Mouse (Mus musculus) heart, embryonic 11.5 days (tissue): Measurements from ENCODE around the gene Lingo1. TPM values are rescaled to one million over a fixed set of nuclear protein-coding genes. Genes with fewer than 3 reads are reported as not detected.

Source experiments
- ATAC-seq: fragments of 200-750 bp; cut with Nextera tagmentation; replicated peaks from 2 replicates; pipeline ENCODE4 v1.8.0; 2017; ENCODE audit warnings: moderate library complexity; ENCODE audit not compliant: insufficient number of reproducible peaks, low FRiP score, low TSS enrichment
- H3K27ac ChIP-seq: fragments of 300-500 bp; sonication (generic); 2 replicates; pipeline ENCODE4 v1.5.1; 2014; ENCODE audit warnings: mild to moderate bottlenecking, low read depth, low read length
- H3K27me3 ChIP-seq: fragments of 300-500 bp; sonication (generic); 2 replicates; pipeline ENCODE4 v1.6.1; 2014; ENCODE audit warnings: mild to moderate bottlenecking, low read length, mixed read lengths; ENCODE audit not compliant: control insufficient read depth, insufficient read depth
- H3K36me3 ChIP-seq: fragments of 300-500 bp; sonication (generic); 2 replicates; pipeline ENCODE4 v1.6.1; 2014; ENCODE audit warnings: mild to moderate bottlenecking, low read length, moderate library complexity, mixed read lengths; ENCODE audit not compliant: control insufficient read depth, insufficient read depth
- H3K4me1 ChIP-seq: fragments of 300-500 bp; sonication (generic); 2 replicates; pipeline ENCODE4 v1.6.1; 2014; ENCODE audit warnings: low read length; ENCODE audit not compliant: control insufficient read depth, insufficient read depth
- H3K4me2 ChIP-seq: fragments of 300-500 bp; sonication (generic); 2 replicates; pipeline ENCODE4 v1.6.1; 2014; ENCODE audit warnings: mild to moderate bottlenecking, moderate library complexity
- H3K4me3 ChIP-seq: fragments of 300-500 bp; sonication (generic); 2 replicates; pipeline ENCODE4 v1.5.1; 2014; ENCODE audit warnings: low read depth, low read length
- H3K9ac ChIP-seq: fragments of 300-500 bp; sonication (generic); 2 replicates; pipeline ENCODE4 v1.6.1; 2014; ENCODE audit warnings: mild to moderate bottlenecking, low read depth, low read length, moderate library complexity
- H3K9me3 ChIP-seq: fragments of 300-500 bp; sonication (generic); replicated peaks from 2 replicates; pipeline ENCODE4 v1.6.1; 2016; ENCODE audit warnings: low read length; ENCODE audit not compliant: control insufficient read depth
- WGBS: fragments of 180-500 bp; shearing (Covaris S2); extraction: QIAGEN DNeasy Blood & Tissue Kit; methylation state at CpG from one replicate; pipeline ENCODE4 v1.1.7; 2014; ENCODE audit not compliant: insufficient replicate concordance; 5-methylcytosine and 5-hydroxymethylcytosine counted together
- polyA plus RNA-seq: library from polyadenylated mRNA; unstranded; fragments of >200 nt; fragmentation: Nextera tagmentation; extraction: Ambion mirVana; gene quantifications from 2 replicates; pipeline ENCODE4 v1.2.1, GENCODE M21; 2014

The Lingo1 gene
- polyA plus RNA-seq, 1 experiment from 2014 or later = 2.4 TPM

DNA sequence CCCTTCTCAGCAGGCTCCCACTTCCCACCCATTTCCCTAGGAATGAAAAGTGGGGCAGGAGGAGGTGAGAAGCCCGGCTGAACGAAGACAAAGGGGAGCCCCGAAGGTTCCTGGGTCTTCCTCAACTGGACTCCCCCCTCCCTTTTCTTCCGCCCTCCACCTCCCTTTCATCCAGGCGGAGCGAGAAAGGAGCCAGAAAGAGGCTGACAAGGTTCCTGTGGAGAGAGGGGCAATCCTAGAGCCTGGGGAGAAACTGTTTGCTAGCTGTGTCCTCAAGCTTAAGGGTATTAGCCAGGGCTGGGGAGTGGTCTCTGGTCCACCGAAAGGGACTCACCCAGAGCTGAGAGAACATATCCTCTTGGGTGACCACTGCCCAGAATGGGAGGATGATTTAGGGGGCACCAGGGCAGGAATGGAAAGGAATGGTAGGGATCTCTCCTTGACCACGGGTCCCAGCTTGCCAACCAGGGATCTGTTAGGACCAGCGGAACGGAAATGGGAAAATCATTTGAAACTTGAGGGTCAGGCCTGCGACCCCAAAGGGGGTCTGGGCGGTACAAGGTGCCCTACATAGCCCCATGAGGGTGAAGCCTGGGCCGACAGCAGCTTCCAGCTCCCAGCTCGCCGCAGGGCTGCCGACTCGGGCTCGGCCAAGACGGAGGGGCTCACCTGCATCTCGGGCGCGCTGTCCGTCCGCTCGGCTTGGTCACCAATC is 161.7 kb downstream of the Lingo1 start:
- WGBS = 2% methylated on average over 25 of the region's 25 CpGs
- Histone ChIP-seq H3K36me3 (no peaks in the 10 kb centered on the region), H3K4me3 (peak overlapping the region; percentile 64), H3K27me3 (peaks cover 57% of the 10 kb centered on the region), H3K4me1 (peaks cover 25% of the 10 kb centered on the region), H3K9ac (peak overlapping the region; percentile 65), H3K9me3 (no peaks in the 10 kb centered on the region), H3K27ac (no peak overlapping the region), H3K4me2 (peak overlapping the region; percentile 95)
- no peak for ATAC-seq

DNA sequence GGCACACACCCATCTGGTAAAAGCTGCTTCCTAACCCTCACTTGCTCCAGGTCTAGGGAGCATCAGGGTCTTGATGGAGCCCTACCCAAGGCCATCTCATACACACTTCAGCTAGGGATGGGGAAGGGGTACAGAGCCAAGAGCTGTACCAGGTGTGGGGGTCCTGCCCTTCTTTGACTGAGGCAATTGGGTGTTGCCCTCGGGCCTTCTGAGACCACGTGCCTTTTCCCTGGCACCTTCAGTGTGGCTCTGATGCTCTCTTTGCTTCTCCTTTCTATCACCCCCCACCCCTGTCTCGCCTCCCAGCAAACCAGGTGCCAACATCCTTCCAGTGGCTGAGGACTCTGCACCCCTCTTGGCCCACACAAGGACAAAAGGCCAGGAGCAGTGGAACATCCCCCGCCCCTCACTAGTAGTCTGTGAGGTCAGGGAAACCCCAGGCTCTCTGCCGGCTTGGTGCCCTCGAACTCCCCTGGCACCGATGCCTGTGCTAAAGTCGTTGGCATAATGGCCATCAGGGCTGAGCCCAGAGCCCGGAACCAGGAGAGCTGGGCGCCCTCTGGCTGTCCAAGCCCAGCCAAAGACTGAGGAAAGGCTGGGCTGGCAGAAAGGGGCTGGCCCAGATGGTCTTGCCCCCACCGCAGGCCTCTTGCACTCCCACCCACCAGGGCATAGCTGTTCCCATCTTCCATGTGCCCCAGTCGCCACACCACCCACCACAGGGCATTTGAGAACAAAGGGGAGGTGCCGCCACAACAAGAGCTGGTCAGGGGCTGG is 162.6 kb downstream of the Lingo1 start:
- H3K27me3 ChIP-seq = peaks cover 52% of the 10 kb centered on the region
- H3K9me3 ChIP-seq = no peaks in the 10 kb centered on the region
- H3K4me1 ChIP-seq = peaks cover 32% of the 10 kb centered on the region
- H3K4me2 ChIP-seq = peak overlapping the region; percentile 95; the same call in 1 of the 2 replicates
- no peak overlapping the region for H3K9ac ChIP-seq
- peak overlapping the region; percentile 64; the same call in 1 of the 2 replicates for H3K4me3 ChIP-seq
- ATAC-seq = no peak
- H3K27ac ChIP-seq = no peak overlapping the region
- no peaks in the 10 kb centered on the region for H3K36me3 ChIP-seq
- 23% methylated on average over 13 of the region's 13 CpGs for WGBS

DNA sequence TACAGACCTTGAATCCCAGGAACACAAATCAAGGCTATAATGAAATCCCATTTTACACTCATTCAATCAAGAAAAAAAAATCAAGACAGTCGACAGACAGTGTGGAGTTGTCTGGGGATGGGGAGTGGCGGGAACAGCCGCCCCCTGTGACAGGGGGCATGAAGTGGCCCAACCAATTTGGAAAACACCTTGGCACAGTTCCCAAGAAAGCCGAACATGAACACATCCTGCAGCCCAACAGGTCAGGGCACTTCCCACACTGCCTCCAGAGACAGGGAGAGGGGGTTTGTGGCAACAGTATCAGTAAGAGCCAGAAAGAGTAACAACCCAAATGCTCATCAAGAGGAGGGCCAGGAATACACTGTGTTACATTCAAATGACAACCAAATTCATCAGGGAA is 165.3 kb downstream of the Lingo1 start:
- Histone ChIP-seq H3K4me2 (no peak overlapping the region), H3K36me3 (no peaks in the 10 kb centered on the region), H3K27me3 (peaks cover 42% of the 10 kb centered on the region), H3K4me1 (peaks cover 28% of the 10 kb centered on the region), H3K4me3 (no peak overlapping the region), H3K9ac (no peak overlapping the region), H3K9me3 (no peaks in the 10 kb centered on the region), H3K27ac (no peak overlapping the region)
- 55% methylated on average over 4 of the region's 4 CpGs for WGBS
- ATAC-seq = no peak

DNA sequence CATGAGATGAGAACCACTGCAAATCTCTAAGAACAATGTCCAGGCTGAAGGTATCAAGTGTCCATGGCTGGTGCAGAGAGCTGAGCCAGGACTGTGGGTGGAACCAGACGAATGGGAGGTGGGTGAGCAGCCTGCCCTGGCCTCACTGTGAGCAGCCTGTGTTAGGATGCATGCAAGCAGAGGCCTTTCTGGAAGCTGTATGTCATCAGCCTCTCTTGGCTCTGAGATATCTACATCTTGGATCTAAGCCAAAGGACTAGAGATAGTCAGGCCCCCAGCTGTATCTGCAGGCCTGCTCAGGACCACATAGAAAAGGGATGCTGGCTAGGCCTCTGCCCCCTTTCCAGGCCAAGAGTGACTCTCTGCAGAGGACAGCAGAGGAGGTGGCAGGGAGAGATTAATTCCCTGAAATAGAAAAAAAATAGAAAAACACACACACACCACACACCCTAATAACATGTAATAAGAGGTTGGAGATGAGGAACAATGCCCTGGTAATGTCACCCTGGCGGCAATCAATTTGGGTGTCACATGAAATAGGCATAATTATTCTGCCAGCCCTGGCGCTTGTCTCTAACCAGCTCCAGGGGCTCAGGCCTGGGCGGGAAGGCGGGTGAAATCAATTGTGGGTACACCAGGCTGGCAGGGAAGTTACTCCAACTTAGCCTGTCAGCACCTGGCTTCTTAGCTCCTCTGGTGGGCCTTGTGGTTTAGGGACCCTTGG is 166.4 kb downstream of the Lingo1 start:
- peaks cover 41% of the 10 kb centered on the region for H3K27me3 ChIP-seq

DNA sequence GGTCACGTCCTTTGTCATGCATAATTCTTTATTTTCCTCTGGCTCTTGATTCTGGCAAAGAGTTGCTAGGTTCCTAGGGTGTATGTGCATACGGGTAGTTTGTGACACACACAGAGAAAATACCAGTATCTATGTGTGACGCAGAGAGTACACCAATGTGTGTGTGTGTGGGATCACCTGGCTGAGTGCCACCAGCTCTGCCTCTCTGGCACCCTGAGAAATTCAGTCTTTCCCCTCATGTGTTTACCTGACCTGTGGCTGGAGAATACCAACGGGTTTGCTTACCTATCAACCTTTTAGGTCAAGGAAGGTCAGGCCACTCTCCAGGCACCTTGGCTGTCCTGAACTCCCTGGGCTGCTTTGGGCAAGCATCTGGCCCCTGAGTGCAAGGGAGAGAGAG is 169.0 kb downstream of the Lingo1 start:
- Histone ChIP-seq H3K9me3 (no peaks in the 10 kb centered on the region), H3K4me3 (no peak overlapping the region), H3K4me1 (peaks cover 25% of the 10 kb centered on the region), H3K27ac (no peak overlapping the region), H3K36me3 (no peaks in the 10 kb centered on the region), H3K4me2 (no peak overlapping the region), H3K9ac (no peak overlapping the region), H3K27me3 (peaks cover 28% of the 10 kb centered on the region)
- no peak for ATAC-seq
- 58% methylated on average over 4 of the region's 4 CpGs for WGBS

More for the DNA sequence above, 166.4 kb downstream of the Lingo1 start:
- WGBS = 64% methylated on average over 5 of the region's 5 CpGs
- H3K4me1 ChIP-seq = peaks cover 27% of the 10 kb centered on the region
- no peak overlapping the region for H3K9ac ChIP-seq
- H3K36me3 ChIP-seq = no peaks in the 10 kb centered on the region
- H3K4me2 ChIP-seq = no peak overlapping the region
- 0 out of 2 replicates have a peak overlapping the region, but pooled peaks have one; percentile 3 for H3K27ac ChIP-seq
- H3K9me3 ChIP-seq = no peaks in the 10 kb centered on the region
- no peak overlapping the region for H3K4me3 ChIP-seq
- peak; percentile 44 for ATAC-seq

DNA sequence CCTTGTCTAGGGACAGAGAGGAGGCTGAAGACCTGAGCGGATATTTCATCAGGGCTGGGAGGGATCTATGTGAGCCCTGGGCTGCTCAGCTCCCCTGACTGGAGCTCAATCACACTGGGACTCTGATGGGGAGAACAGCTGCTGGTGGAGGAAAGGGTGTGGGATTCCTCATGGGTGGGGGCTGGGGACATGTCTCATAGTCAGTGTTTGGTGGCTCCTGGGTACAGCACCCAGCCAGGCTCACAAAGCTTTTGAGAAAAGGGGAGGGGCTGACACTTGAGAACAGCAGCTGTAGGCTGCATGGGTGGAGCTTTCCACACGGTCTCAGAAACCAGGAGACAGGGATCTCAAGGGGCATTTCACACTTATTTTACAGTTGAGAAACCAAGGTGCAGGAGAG is 171.3 kb downstream of the Lingo1 start:
- Histone ChIP-seq H3K36me3 (no peaks in the 10 kb centered on the region), H3K9ac (no peak overlapping the region), H3K4me2 (no peak overlapping the region), H3K4me3 (no peak overlapping the region), H3K27ac (no peak overlapping the region), H3K4me1 (peaks cover 17% of the 10 kb centered on the region; the same call in 1 of the 2 replicates), H3K9me3 (no peaks in the 10 kb centered on the region), H3K27me3 (peaks cover 52% of the 10 kb centered on the region)
- ATAC-seq = no peak
- 22% methylated on average over 2 of the region's 2 CpGs for WGBS

DNA sequence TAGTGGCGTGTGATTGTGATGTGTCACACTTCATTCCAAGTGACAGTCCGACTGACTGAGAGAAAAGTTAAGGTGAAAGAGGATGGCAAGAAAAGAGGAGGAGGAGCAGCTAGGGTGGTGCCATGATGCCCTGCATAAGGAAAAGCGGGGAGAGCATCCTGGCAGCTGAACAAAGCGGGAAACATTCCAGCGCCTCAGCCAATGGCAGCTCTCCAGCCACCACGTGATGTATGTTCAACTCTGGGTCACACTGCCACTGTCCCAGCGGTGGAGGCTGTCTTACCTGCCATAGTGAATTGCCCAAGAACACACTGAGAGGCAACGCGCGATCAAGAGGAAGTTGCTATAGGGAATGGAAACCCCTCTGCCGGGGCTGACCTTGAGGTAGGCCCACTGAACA is 172.9 kb downstream of the Lingo1 start:
- Histone ChIP-seq H3K9me3 (no peaks in the 10 kb centered on the region), H3K4me3 (no peak overlapping the region), H3K36me3 (no peaks in the 10 kb centered on the region), H3K4me2 (no peak overlapping the region), H3K27ac (no peak overlapping the region), H3K27me3 (peaks cover 66% of the 10 kb centered on the region), H3K9ac (no peak overlapping the region), H3K4me1 (peaks cover 6% of the 10 kb centered on the region; the same call in 1 of the 2 replicates)
- 82% methylated on average over 11 of the region's 11 CpGs for WGBS
- ATAC-seq = no peak

DNA sequence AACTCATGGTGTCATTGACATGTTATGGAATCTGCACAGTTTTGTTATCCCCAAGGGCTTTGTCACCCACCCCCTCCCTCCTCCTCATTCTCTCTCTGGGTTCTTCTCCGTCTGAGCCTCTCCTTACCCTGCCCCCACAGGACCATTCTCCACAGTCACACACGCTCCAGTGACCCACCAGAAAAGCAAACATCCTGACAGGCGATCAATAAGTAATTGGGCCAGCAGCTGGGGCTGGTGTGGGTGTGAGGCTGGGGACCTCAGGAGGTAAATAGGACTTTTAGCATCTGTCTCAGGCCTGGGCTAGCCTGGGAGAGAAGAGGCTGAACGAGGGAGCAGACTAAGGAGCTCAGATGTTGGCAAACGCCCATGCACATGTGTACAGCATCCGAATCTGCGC is 173.5 kb downstream of the Lingo1 start:
- no peak overlapping the region for H3K9ac ChIP-seq
- H3K27me3 ChIP-seq = peaks cover 66% of the 10 kb centered on the region
- H3K27ac ChIP-seq = no peak overlapping the region
- WGBS = 67% methylated on average over 7 of the region's 7 CpGs
- no peaks in the 10 kb centered on the region for H3K9me3 ChIP-seq
- no peaks in the 10 kb centered on the region for H3K36me3 ChIP-seq
- no peak overlapping the region for H3K4me3 ChIP-seq
- H3K4me2 ChIP-seq = no peak overlapping the region
- H3K4me1 ChIP-seq = peaks cover 6% of the 10 kb centered on the region; the same call in 1 of the 2 replicates
- no peak for ATAC-seq
